In genomic region chr14:78900770-78901169, GRCm38 (mm10) we compare ENCODE assay signal across 8 mouse cellular contexts. TPM values are rescaled to one million over a fixed set of nuclear protein-coding genes. Genes with fewer than 3 reads are reported as not detected.
DNase-seq lines count a peak whose midpoint lies in the region; ATAC-seq and TF ChIP-seq lines count a peak whose summit lies in the region.

No protein-coding gene starts in this region.

- no peak for TF ChIP-seq RAD21 in MEL (IDR thresholded peaks at IDR 0.05; ENCODE audit: low read depth, low read length)

- no peak overlapping the region for H3K4me3 ChIP-seq in MEL (ENCODE audit: control insufficient read depth in 1 of 2, insufficient read depth in 1 of 2, low read depth in 2 of 2, low read length in 2 of 2)
- no peak overlapping the region for H3K4me3 ChIP-seq in kidney, postnatal 0 days (replicated peaks; ENCODE audit: low read depth, low read length)
- H3K4me3 ChIP-seq in olfactory bulb, adult 2 months (ENCODE audit: insufficient read depth, low read depth, low read length): no peak overlapping the region

- no peaks in the 10 kb centered on the region for H3K9me3 ChIP-seq in MEL (replicated peaks; ENCODE audit: insufficient read depth, low read length)
- H3K9me3 ChIP-seq in kidney, postnatal 0 days (replicated peaks; ENCODE audit: low read length): no peaks in the 10 kb centered on the region

- TF ChIP-seq EP300 in MEL (IDR thresholded peaks at IDR 0.05; ENCODE audit: low read depth in 1 of 2, low read length in 2 of 2): no peak

- no peak for TF ChIP-seq CTCF in MEL (IDR thresholded peaks at IDR 0.05 in 2 of 3, conservative IDR thresholded peaks at IDR 0.05 in 1 of 3; ENCODE audit: control insufficient read depth in 1 of 3, insufficient read depth in 1 of 3, low read depth in 2 of 3, low read length in 3 of 3, poor library complexity in 1 of 3, severe bottlenecking in 1 of 3)
- TF ChIP-seq CTCF in kidney, postnatal 0 days (IDR thresholded peaks at IDR 0.05; ENCODE audit: low read depth): no peak; the same call in 1 of the 2 replicates
- no peak for TF ChIP-seq CTCF in olfactory bulb, adult 2 months (IDR thresholded peaks at IDR 0.05; ENCODE audit: insufficient read depth, low read depth, low read length)

- no peak for TF ChIP-seq POLR2A in MEL (IDR thresholded peaks at IDR 0.05; ENCODE audit: control insufficient read depth in 1 of 2, insufficient read depth in 1 of 2, low read depth in 1 of 2, low read length in 2 of 2, poor library complexity in 1 of 2)
- no peak for TF ChIP-seq POLR2A in olfactory bulb, adult 2 months (IDR thresholded peaks at IDR 0.05; ENCODE audit: insufficient read depth, low read depth, low read length)

- H3K36me3 ChIP-seq in MEL (ENCODE audit: control insufficient read depth in 1 of 2, insufficient read depth in 2 of 2, low read length in 2 of 2): no peaks in the 10 kb centered on the region; a peak in 1 of 4 replicates
- H3K36me3 ChIP-seq in kidney, postnatal 0 days (ENCODE audit: insufficient read depth, low read length): no peaks in the 10 kb centered on the region

- DNase-seq in kidney, adult 9 months: peak; percentile 20
- no peak for DNase-seq in kidney, adult 8-10 months
- peak; percentile 14 for DNase-seq in MEL (ENCODE audit: low read depth, low spot score)
- DNase-seq in forelimb bud, embryonic 11.5 days (ENCODE audit: low read depth, low spot score): peak; percentile 39
- DNase-seq in kidney, postnatal 0 days (ENCODE audit: low spot score): peak; percentile 90
- DNase-seq in retina, postnatal 1 day: no peak
- no peak for DNase-seq in T-cell, adult 2 months (ENCODE audit: low spot score)

- no peak overlapping the region for H3K9ac ChIP-seq in MEL (ENCODE audit: control insufficient read depth, low read depth, low read length, poor library complexity, severe bottlenecking)
- no peak overlapping the region for H3K9ac ChIP-seq in kidney, postnatal 0 days (ENCODE audit: low read depth, low read length)

- no peak overlapping the region for H3K27ac ChIP-seq in MEL (ENCODE audit: control insufficient read depth, low read depth, low read length)
- H3K27ac ChIP-seq in kidney, postnatal 0 days: 0 out of 2 replicates have a peak overlapping the region, but pooled peaks have one; percentile 57
- peak overlapping the region; percentile 53 for H3K27ac ChIP-seq in olfactory bulb, adult 2 months (ENCODE audit: insufficient read depth, low read depth, low read length)

- WGBS in kidney, postnatal 0 days: 7% methylated on average over 2 of the region's 2 CpGs
- WGBS in olfactory bulb, adult 2 months: 2% methylated on average over 2 of the region's 2 CpGs

- H3K4me2 ChIP-seq in kidney, postnatal 0 days (ENCODE audit: low read length): no peak overlapping the region

- H3K4me1 ChIP-seq in MEL (ENCODE audit: control insufficient read depth in 1 of 2, insufficient read depth in 2 of 2, low read length in 2 of 2): no peaks in the 10 kb centered on the region
- H3K4me1 ChIP-seq in kidney, postnatal 0 days (replicated peaks; ENCODE audit: insufficient read depth, low read length): no peaks in the 10 kb centered on the region
- H3K4me1 ChIP-seq in olfactory bulb, adult 2 months (ENCODE audit: control insufficient read depth, insufficient read depth, low read length): peaks cover 8% of the 10 kb centered on the region

- H3K27me3 ChIP-seq in MEL (ENCODE audit: control insufficient read depth in 1 of 2, insufficient read depth in 2 of 2, low read length in 2 of 2): no peaks in the 10 kb centered on the region
- no peaks in the 10 kb centered on the region for H3K27me3 ChIP-seq in kidney, postnatal 0 days (ENCODE audit: insufficient read depth, low read length)

- ATAC-seq in kidney, postnatal 0 days (replicated peaks; ENCODE audit: low FRiP score, low read depth): peak; percentile 52; the same call in 1 of the 2 replicates

- no peaks in the 10 kb centered on the region for H3K79me2 ChIP-seq in MEL (ENCODE audit: control insufficient read depth, insufficient read depth, low read length, poor library complexity)

TF ChIP-seq in MEL, 35 proteins besides CTCF, POLR2A, EP300 and RAD21:
- no peak for TF ChIP-seq MYC (IDR thresholded peaks at IDR 0.05; ENCODE audit: low read depth, low read length)
- no peak for TF ChIP-seq ETS1 (IDR thresholded peaks at IDR 0.05; ENCODE audit: low read depth, low read length)
- TF ChIP-seq BHLHE40 (IDR thresholded peaks at IDR 0.05; ENCODE audit: borderline replicate concordance, low read depth, low read length): no peak
- TF ChIP-seq GABPA (IDR thresholded peaks at IDR 0.05; ENCODE audit: low read depth, low read length): no peak
- no peak for TF ChIP-seq RCOR1 (IDR thresholded peaks at IDR 0.05; ENCODE audit: low read depth, low read length)
- TF ChIP-seq NRF1 (IDR thresholded peaks at IDR 0.05; ENCODE audit: insufficient read depth, low read depth, low read length, poor library complexity, severe bottlenecking): no peak
- no peak for TF ChIP-seq CHD1 (IDR thresholded peaks at IDR 0.05; ENCODE audit: low read depth, low read length)
- no peak for TF ChIP-seq ZC3H11A (IDR thresholded peaks at IDR 0.05; ENCODE audit: low read depth, low read length)
- no peak for TF ChIP-seq USF1 (IDR thresholded peaks at IDR 0.05; ENCODE audit: low read depth, low read length)
- TF ChIP-seq ELF1 (IDR thresholded peaks at IDR 0.05; ENCODE audit: low read depth, low read length): no peak
- TF ChIP-seq POLR2AphosphoS2 (IDR thresholded peaks at IDR 0.05; ENCODE audit: low read length): no peak
- no peak for TF ChIP-seq ZNF384 (IDR thresholded peaks at IDR 0.05; ENCODE audit: low read depth, low read length)
- no peak for TF ChIP-seq USF2 (IDR thresholded peaks at IDR 0.05; ENCODE audit: borderline replicate concordance in 1 of 2, insufficient read depth in 1 of 2, low read depth in 1 of 2, low read length in 2 of 2)

RNA-seq across cellular contexts. Expression of gene Vwa8, which starts 51.9 kb away (rescaled TPM):
- 12.4 and 13.0 TPM in 2 replicates for total RNA-seq in MEL (2012; rRNA removed)
- polyA plus RNA-seq in MEL (2012; ENCODE audit: insufficient read depth in 1 of 2, insufficient read length in 2 of 2, low read depth in 1 of 2, low replicate concordance in 2 of 2, missing spikeins in 1 of 2): 10 to 100 TPM in 1 of 2 experiments, not detected in 1; 19.6 TPM
- 18.2 and 20.9 TPM in 2 replicates for polyA plus RNA-seq in kidney, postnatal 0 days (2015; fragmentation: Nextera tagmentation; extraction: Ambion mirVana)
- polyA plus RNA-seq in olfactory bulb, adult 2 months (2012; ENCODE audit: insufficient read depth, insufficient read length, low replicate concordance, missing spikeins): 75.9 TPM in 1 of 2 replicates, not detected in the other

Comparison
In these comparisons a context has a peak if more than half of its experiments do, and no peak if none do; other contexts are left out.
1. DNase-seq: peak in kidney, adult 9 months (single experiment), MEL (single experiment), forelimb bud, embryonic 11.5 days (single experiment) and kidney, postnatal 0 days (single experiment); none in kidney, adult 8-10 months (0 of 2), retina, postnatal 1 day (single experiment) and T-cell, adult 2 months (single experiment).